Mouse (Mus musculus) mammary gland, adult 2 months (tissue): Measurements from ENCODE around the gene Nlrx1. TPM values are rescaled to one million over a fixed set of nuclear protein-coding genes. Genes with fewer than 3 reads are reported as not detected.

Experiments
- polyA plus RNA-seq: library from polyadenylated mRNA; depleted of rRNA; stranded (reverse); fragments of >200 nt; gene quantifications from 2 replicates; pipeline ENCODE4 v1.2.3, GENCODE M21; 2012; ENCODE audit warnings: low replicate concordance; rRNA removed

Gene Nlrx1
- 23.6 and 24.3 TPM in 2 replicates for polyA plus RNA-seq

DNA sequence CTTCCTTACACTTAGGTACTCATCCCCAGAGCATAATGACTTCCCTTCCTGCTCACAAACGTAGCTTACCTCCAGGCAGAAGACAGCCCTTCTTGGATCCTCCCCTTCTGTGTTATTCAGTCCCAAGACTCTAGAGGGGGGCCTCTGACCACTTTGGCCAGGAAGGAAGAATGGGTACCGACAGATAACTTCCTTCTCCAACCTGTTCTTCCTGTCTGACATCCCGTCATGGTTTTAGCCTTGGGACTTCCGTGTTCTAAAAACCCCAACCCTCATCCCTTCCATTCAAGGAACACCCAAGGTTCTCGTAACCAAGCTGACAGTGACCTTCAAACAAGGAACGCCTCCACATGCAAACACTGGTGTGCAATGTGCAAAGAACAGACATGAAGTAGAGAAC is at the start of gene Nlrx1:
TSS of gene Nlrx1 (minus strand) at position 168 of the 400 bp plus-strand sequence.

DNA sequence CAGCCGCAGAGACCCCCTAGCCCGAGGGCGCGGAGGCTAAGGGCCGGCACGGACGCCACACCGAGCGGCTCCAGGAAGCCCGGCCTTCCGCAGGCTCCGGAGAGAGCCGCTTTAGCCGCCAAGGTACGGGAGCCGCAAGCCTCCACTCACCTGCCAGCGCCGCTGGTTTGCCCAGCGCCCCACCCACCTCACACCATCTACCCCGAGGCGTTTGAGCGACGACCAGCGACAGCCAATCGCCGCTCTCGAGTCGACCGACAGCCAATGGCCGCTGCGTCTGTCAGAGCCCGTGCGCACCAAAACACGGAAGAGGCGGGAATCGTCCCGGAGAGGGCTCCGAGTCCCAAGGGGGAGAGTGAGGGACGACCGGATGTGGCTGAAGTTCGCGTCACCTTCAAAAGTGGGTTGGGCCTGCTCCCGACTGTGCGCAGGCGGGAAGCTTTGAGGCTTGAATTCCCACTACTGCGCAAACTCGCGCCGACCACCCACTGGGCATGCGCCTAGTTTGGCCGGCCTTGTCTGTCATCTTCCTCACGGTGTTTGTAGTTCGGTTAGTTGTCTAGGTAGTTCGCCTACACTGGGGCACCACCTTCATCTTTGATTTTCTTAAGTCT is 37.2 kb upstream of the Nlrx1 start, which contains the start of gene Hinfp:
TSS of gene Hinfp (minus strand) at position 206 of the 614 bp plus-strand sequence.

GRCm38 (mm10) chr9:44288076-44288958 is 19.9 kb upstream of the Nlrx1 start, which contains the start of gene Abcg4:
Gene Abcg4 (minus strand): TSS chr9:44288615.

GRCm38 (mm10) chr9:44251314-44251713 is 17.1 kb downstream of the Nlrx1 start, which contains the start of gene Pdzd3:
Gene Pdzd3 (minus strand): TSS chr9:44251471.

GRCm38 (mm10) chr9:44240399-44240798 is 28.0 kb downstream of the Nlrx1 start, which contains the start of gene Ccdc153:
Gene Ccdc153 (plus strand): TSS chr9:44240676.

GRCm38 (mm10) chr9:44233802-44234478 is 34.5 kb downstream of the Nlrx1 start, which contains the start of gene Cbl:
Gene Cbl (minus strand): TSS chr9:44234049.

Other genes with a start within 250 kb of the Nlrx1 start
- 359 and 388 TPM in 2 replicates for gene Thy1, start 225.2 kb downstream of the Nlrx1 start, polyA plus RNA-seq
- gene Usp2, start 201.6 kb downstream of the Nlrx1 start, polyA plus RNA-seq, result 7.0 and 24.7 TPM in 2 replicates
- gene Mfrp, start 166.9 kb downstream of the Nlrx1 start, polyA plus RNA-seq, result 0.14 TPM in 1 of 2 replicates, not detected in the other
- 24.0 and 37.0 TPM in 2 replicates for gene C1qtnf5, start 161.4 kb downstream of the Nlrx1 start, polyA plus RNA-seq
- gene Gm49380, start 155.1 kb downstream of the Nlrx1 start, polyA plus RNA-seq, result 0.11 and 0.96 TPM in 2 replicates
- 28.7 and 45.0 TPM in 2 replicates for gene Rnf26, start 155.1 kb downstream of the Nlrx1 start, polyA plus RNA-seq
- gene Mcam, start 134.1 kb downstream of the Nlrx1 start, polyA plus RNA-seq, result 88.8 and 131 TPM in 2 replicates
- 16.5 and 18.5 TPM in 2 replicates for gene Cbl, start 34.5 kb downstream of the Nlrx1 start, polyA plus RNA-seq
- gene Ccdc153, start 27.9 kb downstream of the Nlrx1 start, polyA plus RNA-seq, result not detected in 2 replicates
- gene Pdzd3, start 17.1 kb downstream of the Nlrx1 start, polyA plus RNA-seq, result 0.18 and 0.29 TPM in 2 replicates
- gene Abcg4, start 20.0 kb upstream of the Nlrx1 start, polyA plus RNA-seq, result 4.3 and 5.5 TPM in 2 replicates
- gene Hinfp, start 37.1 kb upstream of the Nlrx1 start, polyA plus RNA-seq, result 25.9 and 36.6 TPM in 2 replicates
- gene C2cd2l, start 51.7 kb upstream of the Nlrx1 start, polyA plus RNA-seq, result 59.1 and 101 TPM in 2 replicates
- 54.1 and 77.4 TPM in 2 replicates for gene Dpagt1, start 57.4 kb upstream of the Nlrx1 start, polyA plus RNA-seq
- gene H2afx, start 66.1 kb upstream of the Nlrx1 start, polyA plus RNA-seq, result 39.0 and 130 TPM in 2 replicates
- 41.3 and 52.7 TPM in 2 replicates for gene Hmbs, start 75.6 kb upstream of the Nlrx1 start, polyA plus RNA-seq
- gene Vps11, start 93.1 kb upstream of the Nlrx1 start, polyA plus RNA-seq, result 26.4 and 29.7 TPM in 2 replicates
- 31.4 and 39.4 TPM in 2 replicates for gene Hyou1, start 110.9 kb upstream of the Nlrx1 start, polyA plus RNA-seq
- 34.7 and 86.3 TPM in 2 replicates for gene Slc37a4, start 128.3 kb upstream of the Nlrx1 start, polyA plus RNA-seq
- 108 and 225 TPM in 2 replicates for gene Rps25, start 138.5 kb upstream of the Nlrx1 start, polyA plus RNA-seq
- 51.8 and 55.7 TPM in 2 replicates for gene Trappc4, start 139.0 kb upstream of the Nlrx1 start, polyA plus RNA-seq
- gene Ccdc84, start 150.0 kb upstream of the Nlrx1 start, polyA plus RNA-seq, result 33.4 and 39.0 TPM in 2 replicates
- 0.22 TPM in 1 of 2 replicates, not detected in the other for gene Foxr1, start 172.5 kb upstream of the Nlrx1 start, polyA plus RNA-seq
- gene Upk2, start 186.4 kb upstream of the Nlrx1 start, polyA plus RNA-seq, result 20.9 and 24.8 TPM in 2 replicates
- 47.0 and 115 TPM in 2 replicates for gene Bcl9l, start 214.2 kb upstream of the Nlrx1 start, polyA plus RNA-seq